12 mouse cellular contexts compared by ENCODE assay signal in the genomic region with DNA sequence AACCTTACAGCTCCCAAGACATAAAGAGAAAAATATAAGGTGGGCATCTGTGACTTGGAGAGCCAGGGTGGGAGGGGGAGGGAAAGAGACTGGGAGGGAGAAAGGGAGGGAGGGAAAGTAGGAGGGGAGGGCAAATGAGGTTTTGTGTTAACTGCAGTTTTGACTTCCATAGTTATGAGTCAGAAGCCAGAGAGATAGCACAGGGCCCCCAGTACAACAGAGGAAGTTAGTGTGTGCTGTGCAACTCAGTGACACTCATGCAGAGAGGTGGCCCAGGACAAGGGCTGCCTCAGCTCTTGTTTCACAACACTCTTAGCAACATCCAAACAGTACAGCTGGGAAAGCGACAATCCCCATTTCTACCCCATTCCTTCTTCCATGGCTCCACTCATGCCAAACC.
DNase-seq lines count a peak whose midpoint lies in the region; ATAC-seq and TF ChIP-seq lines count a peak whose summit lies in the region.
"Had no signal": no experiment of that assay in that cellular context is flagged by ENCODE, and none has a peak within 500 bp of the region (broad histone marks: within the 10 kb centered on the region; RNA-seq: fewer than 3 reads in every experiment).

No protein-coding gene starts in this region.

- no peak for TF ChIP-seq POLR2A in embryonic fibroblast, embryonic 13.5 days (IDR thresholded peaks at IDR 0.05; ENCODE audit: low read depth, low read length)
- no peak for TF ChIP-seq POLR2A in thymus, adult 2 months (IDR thresholded peaks at IDR 0.05; ENCODE audit: control insufficient read depth, extremely low read depth, insufficient read depth, low read length, poor library complexity)

- no peaks in the 10 kb centered on the region for H3K9me3 ChIP-seq in heart, embryonic 13.5 days
- H3K9me3 ChIP-seq: embryonic facial prominence, embryonic 12.5 days had no signal

- H3K36me3 ChIP-seq in heart, embryonic 13.5 days = no peaks in the 10 kb centered on the region
- no peaks in the 10 kb centered on the region for H3K36me3 ChIP-seq in thymus, adult 2 months (ENCODE audit: control insufficient read depth, insufficient read depth, low read length)
- H3K36me3 ChIP-seq: embryonic facial prominence, embryonic 12.5 days had no signal

- no peaks in the 10 kb centered on the region for H3K27me3 ChIP-seq in heart, embryonic 13.5 days (replicated peaks)
- H3K27me3 ChIP-seq in thymus, adult 2 months (ENCODE audit: control insufficient read depth, insufficient read depth, low read length) = no peaks in the 10 kb centered on the region
- H3K27me3 ChIP-seq: embryonic facial prominence, embryonic 12.5 days had no signal

- WGBS in heart, embryonic 13.5 days = 67% methylated on average over 1 of the region's 1 CpGs
- 91% methylated on average over 1 of the region's 1 CpGs for WGBS in thymus, adult 2 months

- H3K4me1 ChIP-seq in heart, embryonic 13.5 days = peaks cover 69% of the 10 kb centered on the region
- peaks cover 16% of the 10 kb centered on the region for H3K4me1 ChIP-seq in embryonic fibroblast, embryonic 13.5 days (ENCODE audit: control insufficient read depth, insufficient read depth, low read length)
- peaks cover 11% of the 10 kb centered on the region; the same call in 1 of the 2 replicates for H3K4me1 ChIP-seq in thymus, adult 2 months (replicated peaks; ENCODE audit: control insufficient read depth, insufficient read depth, low read length)

- TF ChIP-seq CTCF in embryonic fibroblast, embryonic 13.5 days (IDR thresholded peaks at IDR 0.05; ENCODE audit: borderline replicate concordance, insufficient read depth, low read length) = no peak
- TF ChIP-seq CTCF in thymus, adult 2 months (IDR thresholded peaks at IDR 0.05; ENCODE audit: borderline replicate concordance, control insufficient read depth, extremely low read depth, insufficient read depth, low read length, poor library complexity) = no peak

- no peak overlapping the region for H3K4me2 ChIP-seq in heart, embryonic 13.5 days
- H3K4me2 ChIP-seq: embryonic facial prominence, embryonic 12.5 days had no signal

- no peak for ATAC-seq in heart, embryonic 13.5 days (ENCODE audit: extremely low read depth, insufficient number of reproducible peaks, low FRiP score, low TSS enrichment)
- peak; percentile 90 for ATAC-seq in megakaryocyte, adult 5-6 weeks (ENCODE audit: poor library complexity, severe bottlenecking)

- DNase-seq in heart, postnatal 14 days = no peak
- peak; percentile 53 for DNase-seq in MEL-GATA-1-ER (ENCODE audit: extremely low read depth, low read depth)
- DNase-seq in thymus, adult 2 months = no peak
- DNase-seq in embryo, embryonic 9.5 days (ENCODE audit: extremely low spot score) = no peak
- DNase-seq: gastrocnemius, adult 2 months; kidney, adult 11 months; left cerebral cortex, postnatal 4 days; retina, postnatal 1 day had no signal

- H3K27ac ChIP-seq in heart, embryonic 13.5 days (replicated peaks) = peak overlapping the region; percentile 78
- H3K27ac ChIP-seq in embryonic fibroblast, embryonic 13.5 days (ENCODE audit: insufficient read depth, low read length) = peak overlapping the region; percentile 94
- H3K27ac ChIP-seq in thymus, adult 2 months (ENCODE audit: control insufficient read depth, insufficient read depth, low read length) = no peak overlapping the region

- intact Hi-C loops in heart, postnatal 14 days (cut with DNase I) = no loop called here

- H3K9ac ChIP-seq in heart, embryonic 13.5 days = no peak overlapping the region
- H3K9ac ChIP-seq: embryonic facial prominence, embryonic 12.5 days had no signal

- H3K4me3 ChIP-seq in heart, embryonic 13.5 days = no peak overlapping the region
- no peak overlapping the region for H3K4me3 ChIP-seq in embryonic fibroblast, embryonic 13.5 days (ENCODE audit: insufficient read depth, low read length)
- H3K4me3 ChIP-seq in thymus, adult 2 months (ENCODE audit: control insufficient read depth, insufficient read depth, low read length) = no peak overlapping the region
- H3K4me3 ChIP-seq: embryonic facial prominence, embryonic 12.5 days; gastrocnemius, adult 2 months had no signal
